Mouse (Mus musculus): Measurements from ENCODE around the gene Ackr2. TPM values are rescaled to one million over a fixed set of nuclear protein-coding genes. Genes with fewer than 3 reads are reported as not detected.
A peak's percentile ranks its signal among the peaks of the same experiment; 100 is the strongest.

Ackr2 gene
- total and polyA plus RNA-seq, 2 experiments from 2014 or later = 1.0 to 5.1 TPM

- DNase-seq (ENCODE audit: low spot score) (peak; percentile 71), ATAC-seq (peak; percentile 79)
- no peak for TF ChIP-seq CTCF (IDR thresholded peaks at IDR 0.05; ENCODE audit: low read depth)
- Histone ChIP-seq H3K4me2 (ENCODE audit: low read depth, low read length) (peak overlapping the region; percentile 53), H3K9ac (replicated peaks; ENCODE audit: low read length) (peak overlapping the region; percentile 25; the same call in 1 of the 2 replicates), H3K27ac (peak overlapping the region; percentile 37; the same call in 1 of the 2 replicates), H3K9me3 (ENCODE audit: low read length) (no peaks in the 10 kb centered on the region), H3K27me3 (ENCODE audit: insufficient read depth, low read length) (no peaks in the 10 kb centered on the region), H3K4me1 (ENCODE audit: insufficient read depth, low read length) (no peaks in the 10 kb centered on the region; the same call in 1 of the 2 replicates), H3K36me3 (ENCODE audit: insufficient read depth, low read length) (no peaks in the 10 kb centered on the region), H3K4me3 (ENCODE audit: low read length) (peak overlapping the region; percentile 38)
- WGBS = 61% methylated on average over 21 of the region's 21 CpGs
These were observed 39.8 kb downstream of the Ackr2 start for GRCm38 (mm10) chr9:121937944-121938355.

- 92% methylated on average over 3 of the region's 3 CpGs for WGBS
- no peak for TF ChIP-seq CTCF (IDR thresholded peaks at IDR 0.05; ENCODE audit: low read depth)
These were observed 44.9 kb downstream of the Ackr2 start for GRCm38 (mm10) chr9:121943005-121943404.

GRCm38 (mm10) chr9:121943628-121944027, 45.5 kb downstream of the Ackr2 start:
- TF ChIP-seq CTCF (IDR thresholded peaks at IDR 0.05; ENCODE audit: low read depth) = no peak
- no peak overlapping the region for H3K4me2 ChIP-seq (ENCODE audit: low read depth, low read length)
- no peaks in the 10 kb centered on the region for H3K27me3 ChIP-seq (ENCODE audit: insufficient read depth, low read length)
- WGBS = 84% methylated on average over 3 of the region's 3 CpGs
- H3K4me1 ChIP-seq (ENCODE audit: insufficient read depth, low read length) = no peaks in the 10 kb centered on the region
- ATAC-seq = no peak
- H3K9ac ChIP-seq (replicated peaks; ENCODE audit: low read length) = no peak overlapping the region
- no peak overlapping the region for H3K27ac ChIP-seq
- DNase-seq (ENCODE audit: low spot score) = no peak
- no peaks in the 10 kb centered on the region for H3K9me3 ChIP-seq (ENCODE audit: low read length)
- H3K4me3 ChIP-seq (ENCODE audit: low read length) = no peak overlapping the region
- H3K36me3 ChIP-seq (ENCODE audit: insufficient read depth, low read length) = no peaks in the 10 kb centered on the region

More at GRCm38 (mm10) chr9:121943005-121943404, 44.9 kb downstream of the Ackr2 start:
- Histone ChIP-seq H3K9ac (replicated peaks; ENCODE audit: low read length) (no peak overlapping the region), H3K36me3 (ENCODE audit: insufficient read depth, low read length) (no peaks in the 10 kb centered on the region), H3K4me3 (ENCODE audit: low read length) (no peak overlapping the region), H3K27me3 (ENCODE audit: insufficient read depth, low read length) (no peaks in the 10 kb centered on the region), H3K4me1 (ENCODE audit: insufficient read depth, low read length) (no peaks in the 10 kb centered on the region), H3K27ac (no peak overlapping the region), H3K9me3 (ENCODE audit: low read length) (no peaks in the 10 kb centered on the region), H3K4me2 (ENCODE audit: low read depth, low read length) (no peak overlapping the region)
- ATAC-seq (no peak), DNase-seq (ENCODE audit: low spot score) (no peak)

GRCm38 (mm10) chr9:121947784-121948183, 49.6 kb downstream of the Ackr2 start:
- Histone ChIP-seq H3K4me3 (ENCODE audit: low read length) (no peak overlapping the region), H3K4me2 (ENCODE audit: low read depth, low read length) (no peak overlapping the region), H3K9me3 (ENCODE audit: low read length) (no peaks in the 10 kb centered on the region), H3K4me1 (ENCODE audit: insufficient read depth, low read length) (no peaks in the 10 kb centered on the region), H3K9ac (replicated peaks; ENCODE audit: low read length) (no peak overlapping the region), H3K27me3 (ENCODE audit: insufficient read depth, low read length) (no peaks in the 10 kb centered on the region), H3K36me3 (ENCODE audit: insufficient read depth, low read length) (no peaks in the 10 kb centered on the region), H3K27ac (no peak overlapping the region)
- 4% methylated on average over 4 of the region's 4 CpGs for WGBS
- ATAC-seq = 0 out of 2 replicates have a peak, but pooled peaks have one; percentile 28
- peak; percentile 78 for TF ChIP-seq CTCF (IDR thresholded peaks at IDR 0.05; ENCODE audit: low read depth)
- DNase-seq (ENCODE audit: low spot score) = peak; percentile 88

GRCm38 (mm10) chr9:121948431-121948830, 50.3 kb downstream of the Ackr2 start:
- no peaks in the 10 kb centered on the region for H3K4me1 ChIP-seq (ENCODE audit: insufficient read depth, low read length)
- WGBS = 77% methylated on average over 4 of the region's 4 CpGs
- no peak for TF ChIP-seq CTCF (IDR thresholded peaks at IDR 0.05; ENCODE audit: low read depth)
- no peaks in the 10 kb centered on the region for H3K36me3 ChIP-seq (ENCODE audit: insufficient read depth, low read length)
- DNase-seq (ENCODE audit: low spot score) = no peak
- no peaks in the 10 kb centered on the region for H3K9me3 ChIP-seq (ENCODE audit: low read length)
- H3K27me3 ChIP-seq (ENCODE audit: insufficient read depth, low read length) = no peaks in the 10 kb centered on the region
- H3K4me2 ChIP-seq (ENCODE audit: low read depth, low read length) = no peak overlapping the region
- no peak overlapping the region for H3K9ac ChIP-seq (replicated peaks; ENCODE audit: low read length)
- H3K27ac ChIP-seq = no peak overlapping the region
- H3K4me3 ChIP-seq (ENCODE audit: low read length) = no peak overlapping the region
- no peak for ATAC-seq

GRCm38 (mm10) chr9:121950418-121951113, 52.4 kb downstream of the Ackr2 start, which contains the start of gene Fam198a:
TSS of gene Fam198a (plus strand) at chr9:121950988.
- H3K9ac ChIP-seq (replicated peaks; ENCODE audit: low read length) = 0 out of 2 replicates have a peak within 1 kb of the TSS, but pooled peaks have one; percentile 1
- ATAC-seq = peak; percentile 94
- H3K4me1 ChIP-seq (ENCODE audit: insufficient read depth, low read length) = no peaks in the 10 kb centered on the region
- H3K4me2 ChIP-seq (ENCODE audit: low read depth, low read length) = peak within 1 kb of the TSS; percentile 50
- TF ChIP-seq CTCF (IDR thresholded peaks at IDR 0.05; ENCODE audit: low read depth) = 0 out of 2 replicates have a peak, but pooled peaks have one; percentile 16
- peak; percentile 82 for DNase-seq (ENCODE audit: low spot score)
- peak within 1 kb of the TSS; percentile 5 for H3K4me3 ChIP-seq (ENCODE audit: low read length)
- no peaks in the 10 kb centered on the region for H3K27me3 ChIP-seq (ENCODE audit: insufficient read depth, low read length)
- peak within 1 kb of the TSS; percentile 32 for H3K27ac ChIP-seq
- H3K36me3 ChIP-seq (ENCODE audit: insufficient read depth, low read length) = no peaks in the 10 kb centered on the region
- 9% methylated on average over 14 of the region's 14 CpGs for WGBS
- no peaks in the 10 kb centered on the region for H3K9me3 ChIP-seq (ENCODE audit: low read length)

GRCm38 (mm10) chr9:121951114-121951423, 52.9 kb downstream of the Ackr2 start:
- Histone ChIP-seq H3K36me3 (ENCODE audit: insufficient read depth, low read length) (no peaks in the 10 kb centered on the region), H3K4me3 (ENCODE audit: low read length) (peak overlapping the region; percentile 5), H3K27me3 (ENCODE audit: insufficient read depth, low read length) (no peaks in the 10 kb centered on the region), H3K4me1 (ENCODE audit: insufficient read depth, low read length) (no peaks in the 10 kb centered on the region), H3K9ac (replicated peaks; ENCODE audit: low read length) (0 out of 2 replicates have a peak overlapping the region, but pooled peaks have one; percentile 1), H3K27ac (peak overlapping the region; percentile 32), H3K4me2 (ENCODE audit: low read depth, low read length) (peak overlapping the region; percentile 50), H3K9me3 (ENCODE audit: low read length) (no peaks in the 10 kb centered on the region)
- no peak; the same call in 1 of the 2 replicates for TF ChIP-seq CTCF (IDR thresholded peaks at IDR 0.05; ENCODE audit: low read depth)
- no peak for DNase-seq (ENCODE audit: low spot score)
- no peak for ATAC-seq
- 29% methylated on average over 4 of the region's 4 CpGs for WGBS

All from hindbrain, postnatal 0 days (tissue).